Mouse (Mus musculus): ENCODE data around the gene Lpcat1.

DNA sequence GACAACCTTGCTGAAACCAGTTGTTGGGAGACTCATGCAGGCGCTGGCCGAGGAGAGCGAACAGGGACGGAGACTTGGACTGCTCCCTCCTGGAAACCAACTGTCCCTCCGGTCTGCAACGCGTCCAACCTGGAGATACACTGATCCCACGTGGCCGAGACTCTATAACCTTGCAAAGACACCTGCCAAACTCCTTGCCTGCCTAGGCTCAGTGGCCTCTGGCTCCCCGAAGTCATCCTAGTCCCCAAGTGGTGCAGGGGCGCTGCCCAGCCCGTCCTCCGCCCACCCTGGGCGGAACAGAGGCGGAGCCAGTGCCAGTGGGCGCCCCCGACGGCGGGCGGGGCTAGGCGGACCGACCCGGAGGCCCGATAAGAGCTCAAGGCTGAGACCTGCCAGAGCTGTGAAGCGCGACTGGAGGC is 69.4 kb downstream of the Lpcat1 start, which contains the start of gene Slc6a3:
- TF ChIP-seq CTCF (IDR thresholded peaks at IDR 0.05; ENCODE audit: low read depth, low read length) (no peak), POLR2AphosphoS5 (IDR thresholded peaks at IDR 0.05; ENCODE audit: insufficient replicate concordance, low read depth, low read length) (no peak)
